Mouse (Mus musculus): ENCODE results near the gene 2310007B03Rik.

Gene 2310007B03Rik

DNA sequence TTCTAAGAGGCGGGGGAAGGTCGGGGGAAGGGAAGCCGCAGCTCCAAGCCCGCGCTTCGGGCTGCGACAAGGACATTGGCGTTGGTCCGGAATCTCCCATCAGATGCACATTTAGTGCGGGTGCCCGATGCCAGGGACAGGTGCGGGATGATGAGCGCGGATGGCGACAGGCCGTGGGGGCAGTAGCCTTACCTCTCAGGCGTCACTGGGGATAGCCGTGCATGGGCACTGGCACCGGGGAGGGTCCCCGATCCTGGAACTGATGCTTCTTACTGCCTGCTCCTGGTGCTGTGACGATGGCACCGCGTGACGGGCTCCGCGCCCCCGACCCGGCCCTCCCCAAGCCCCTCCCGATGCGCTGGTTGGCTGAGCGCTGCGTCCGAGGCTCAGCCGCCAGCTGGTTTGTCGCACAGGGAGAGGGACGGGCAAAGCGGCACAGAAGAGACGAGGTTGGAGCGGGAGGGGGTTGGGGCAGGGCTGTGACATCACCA, 59.1 kb downstream of the 2310007B03Rik start, which contains the start of gene Kif1a:
TSS of gene Kif1a (minus strand) at position 381 of the 491 bp plus-strand sequence.
- WGBS: 1% methylated on average over 39 of the region's 39 CpGs

Measured in cerebral cortex, adult 2 months (tissue).